Mouse (Mus musculus): ENCODE results near the gene Vav3.

DNA sequence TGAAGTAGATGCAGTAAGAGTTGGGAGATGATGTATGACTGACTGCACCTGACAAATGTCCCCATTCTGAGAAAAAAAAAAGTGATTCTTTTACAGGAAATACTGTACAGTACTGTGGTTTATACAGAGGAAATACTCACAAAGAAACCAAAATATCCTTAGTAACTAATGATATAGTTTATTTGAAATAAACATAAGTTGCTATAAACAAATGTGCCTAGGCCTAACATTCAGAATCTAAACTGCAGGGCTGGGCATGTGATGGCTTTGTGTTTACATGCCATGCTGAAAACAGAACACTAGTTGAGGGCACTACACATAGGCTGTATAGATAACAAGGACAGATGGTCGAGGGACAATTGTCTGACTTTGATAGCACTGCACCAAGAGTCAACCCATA, 114.2 kb downstream of the Vav3 start:
- TF ChIP-seq CTCF (IDR thresholded peaks at IDR 0.05; ENCODE audit: borderline replicate concordance, insufficient read depth, low read depth, low read length) (no peak), POLR2A (IDR thresholded peaks at IDR 0.05; ENCODE audit: borderline replicate concordance, insufficient read depth, low read length) (no peak)
